ENCODE assay signal across 9 mouse cellular contexts in the genomic region with DNA sequence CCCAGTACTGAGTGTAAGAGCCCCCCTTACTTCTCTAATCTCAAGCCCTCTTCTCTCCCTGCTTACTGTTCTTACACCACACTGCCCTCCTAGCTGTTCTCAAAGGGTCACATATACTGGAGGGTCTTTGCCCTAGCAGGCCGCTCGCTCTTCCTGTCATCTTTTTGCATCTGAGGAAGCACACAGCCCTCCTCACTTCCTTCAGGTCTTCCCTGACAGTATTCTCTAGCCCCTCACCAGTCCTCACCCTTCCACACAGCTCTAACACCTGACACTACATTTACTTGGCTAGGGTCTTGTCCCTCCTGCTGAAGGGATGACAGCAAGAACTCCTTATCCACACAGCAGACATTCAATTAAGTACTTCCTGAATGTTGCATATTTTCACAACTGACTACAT. TPM values are rescaled to one million over a fixed set of nuclear protein-coding genes. Genes with fewer than 3 reads are reported as not detected.
DNase-seq lines count a peak whose midpoint lies in the region; ATAC-seq and TF ChIP-seq lines count a peak whose summit lies in the region.
"Had no signal": no experiment of that assay in that cellular context is flagged by ENCODE, and none has a peak within 500 bp of the region (broad histone marks: within the 10 kb centered on the region; RNA-seq: fewer than 3 reads in every experiment).

No protein-coding gene starts in this region.

- no peak for DNase-seq in gastrocnemius, adult 2 months
- DNase-seq in gastrocnemius, postnatal 25 days = no peak
- no peak for DNase-seq in liver, adult 2 months (ENCODE audit: extremely low read depth, low read depth, low spot score)
- DNase-seq in liver = no peak
- DNase-seq in adrenal gland, adult (ENCODE audit: inconsistent age in 2 of 2, low spot score in 1 of 2) = no peak
- DNase-seq: cerebellum, postnatal 10 days had no signal

- H3K36me3 ChIP-seq in liver, adult 2 months (ENCODE audit: control insufficient read depth, insufficient read depth, low read length) = no peaks in the 10 kb centered on the region
- no peaks in the 10 kb centered on the region for H3K36me3 ChIP-seq in macrophage (ENCODE audit: inconsistent target)

- intact Hi-C loops in gastrocnemius, adult 2 months (cut with DNase I) = no loop called here

- H3K79me2 ChIP-seq in liver, adult 2 months (ENCODE audit: control insufficient read depth, insufficient read depth, low read length) = peaks cover 16% of the 10 kb centered on the region; the same call in 1 of the 2 replicates
- peaks cover 70% of the 10 kb centered on the region for H3K79me2 ChIP-seq in macrophage (ENCODE audit: inconsistent target)

- peak overlapping the region; percentile 90 for H3K4me3 ChIP-seq in gastrocnemius, adult 2 months
- no peak overlapping the region for H3K4me3 ChIP-seq in liver, adult 2 months (ENCODE audit: insufficient read depth, low read depth, low read length)
- peak overlapping the region; percentile 56 for H3K4me3 ChIP-seq in bone marrow, adult 2 months (replicated peaks; ENCODE audit: control insufficient read depth, low read depth, low read length)
- H3K4me3 ChIP-seq in macrophage (ENCODE audit: inconsistent target) = no peak overlapping the region

- WGBS in liver, adult 2 months = 82% methylated on average over 2 of the region's 2 CpGs
- WGBS in bone marrow, adult 2 months = 16% methylated on average over 2 of the region's 2 CpGs
- WGBS in macrophage (ENCODE audit: missing documents) = 50% methylated on average over 2 of the region's 2 CpGs

- TF ChIP-seq CTCF in gastrocnemius, adult 2 months (IDR thresholded peaks at IDR 0.05) = no peak
- TF ChIP-seq CTCF in liver, adult 2 months (IDR thresholded peaks at IDR 0.05; ENCODE audit: low read depth, low read length) = no peak
- no peak for TF ChIP-seq CTCF in bone marrow, adult 2 months (IDR thresholded peaks at IDR 0.05; ENCODE audit: control insufficient read depth, insufficient read depth, low read length)

- no peak for TF ChIP-seq POLR2A in liver, adult 2 months (IDR thresholded peaks at IDR 0.05; ENCODE audit: extremely low read depth, insufficient read depth, low read length)
- no peak for TF ChIP-seq POLR2A in bone marrow, adult 2 months (IDR thresholded peaks at IDR 0.05; ENCODE audit: borderline replicate concordance, control insufficient read depth, low read depth, low read length)

- peak overlapping the region; percentile 95 for H3K27ac ChIP-seq in gastrocnemius, adult 2 months
- H3K27ac ChIP-seq in liver, adult 2 months (replicated peaks; ENCODE audit: insufficient read depth, low read depth, low read length) = peak overlapping the region; percentile 31; the same call in 1 of the 2 replicates
- peak overlapping the region; percentile 46; the same call in 1 of the 2 replicates for H3K27ac ChIP-seq in bone marrow, adult 2 months (ENCODE audit: control insufficient read depth, insufficient read depth, low read depth, low read length, poor library complexity)
- H3K27ac ChIP-seq in macrophage = 0 out of 2 replicates have a peak overlapping the region, but pooled peaks have one; percentile 2

- H3K27me3 ChIP-seq in liver, adult 2 months (ENCODE audit: control insufficient read depth, insufficient read depth, low read length) = no peaks in the 10 kb centered on the region

- ATAC-seq in erythroid progenitor cell, adult 5-6 weeks (replicated peaks; ENCODE audit: low FRiP score, poor library complexity, severe bottlenecking) = no peak

- peaks cover 33% of the 10 kb centered on the region for H3K4me1 ChIP-seq in liver, adult 2 months (ENCODE audit: control insufficient read depth, insufficient read depth, low read length)
- H3K4me1 ChIP-seq in bone marrow, adult 2 months (ENCODE audit: control insufficient read depth, insufficient read depth, low read length) = peaks cover 7% of the 10 kb centered on the region

- H3K9ac ChIP-seq in liver, adult 2 months (ENCODE audit: low read depth, low read length) = 0 out of 2 replicates have a peak overlapping the region, but pooled peaks have one; percentile 24

RNA-seq across cellular contexts. Expression of a gene that starts 2.4 kb away (rescaled TPM):
- total RNA-seq in gastrocnemius, adult 2 months (2021) = 100 to 1,000 TPM in 1 of 2 experiments, 10 to 100 TPM in 1; 86.7 to 101 TPM
- total RNA-seq in gastrocnemius, postnatal 25 days (2021) = 10 to 100 TPM; 77.6 to 84.2 TPM
- 50.9 and 65.2 TPM in 2 replicates for total RNA-seq in liver, adult 2 months (2014; rRNA removed)
- polyA plus RNA-seq in liver, adult 2 months (2012; rRNA removed) = 8.7 and 10.0 TPM in 2 replicates
- polyA plus RNA-seq in bone marrow, adult 2 months (2011; ENCODE audit: insufficient read depth, insufficient read length, low replicate concordance, missing spikeins) = 91.9 and 112 TPM in 2 replicates
- 10 to 100 TPM; 25.1 to 66.0 (median 44.9) TPM for total RNA-seq in macrophage (2018; cell fraction: chromatin; rRNA removed)
- 100 to 1,000 TPM in 8 of 26 experiments, 10 to 100 TPM in 18; 57.9 to 116 (median 95.8) TPM for total RNA-seq in macrophage (2018; cell fraction: cytosol; rRNA removed)
- 100 to 1,000 TPM in 1 of 26 experiments, 10 to 100 TPM in 25; 41.2 to 103 (median 61.2) TPM for total RNA-seq in macrophage (2018; cell fraction: nucleus; rRNA removed)
- 119 to 125 TPM (median 119 TPM) in 3 replicates for polyA plus RNA-seq in macrophage (2018)
- 157 and 193 TPM in 2 replicates for total RNA-seq in erythroid progenitor cell, adult 5-6 weeks (2015; ENCODE audit: low replicate concordance)
- total RNA-seq in erythroid progenitor cell, adult 5-6 weeks (2017; ENCODE audit: low replicate concordance) = 182 and 220 TPM in 2 replicates

Comparison
In these comparisons a context has a peak if more than half of its experiments do, and no peak if none do; other contexts are left out.
1. H3K27ac ChIP-seq: peak in every context shown above with its lines; median percentile 95 in gastrocnemius, adult 2 months; 46 in bone marrow, adult 2 months; 31 in liver, adult 2 months; 2 in macrophage.
2. H3K4me3 ChIP-seq: peak in gastrocnemius, adult 2 months (single experiment) and bone marrow, adult 2 months (single experiment); none in liver, adult 2 months (single experiment) and macrophage (single experiment).